Mouse (Mus musculus): Measurements from ENCODE around the gene Olfr1082. TPM values are rescaled to one million over a fixed set of nuclear protein-coding genes. Genes with fewer than 3 reads are reported as not detected.
"Not testable (repeated sequence)": the region's sequence is repeated elsewhere in the genome, so short reads cannot be mapped to it uniquely, and the experiment has no call there.

The Olfr1082 gene
- not detected for total RNA-seq (2021)

GRCm38 (mm10) chr2:86598866-86599265, at the start of gene Olfr1082:
Gene Olfr1082, minus strand, starts transcription at chr2:86598966.
- DNase-seq, result not testable (repeated sequence)

- not testable (repeated sequence) for DNase-seq
Measured at GRCm38 (mm10) chr2:86639625-86640024, 40.9 kb upstream of the Olfr1082 start, which contains the start of gene Olfr1084. Gene Olfr1084, minus strand, starts transcription at chr2:86639725.

- DNase-seq, result not testable (repeated sequence)
Measured at GRCm38 (mm10) chr2:86558135-86558534, 40.6 kb downstream of the Olfr1082 start, which contains the start of gene Olfr1080. Gene Olfr1080, minus strand, starts transcription at chr2:86558235.

Other genes with a start within 250 kb of the Olfr1082 start
- gene Olfr1055, start 248.7 kb downstream of the Olfr1082 start, total RNA-seq (2021), result not detected
- not detected for gene Olfr1056, start 236.5 kb downstream of the Olfr1082 start, total RNA-seq (2021)
- gene Olfr1057, start 220.6 kb downstream of the Olfr1082 start, total RNA-seq (2021), result not detected
- gene Olfr1058, start 210.4 kb downstream of the Olfr1082 start, total RNA-seq (2021), result not detected
- not detected for gene Olfr1061, start 184.9 kb downstream of the Olfr1082 start, total RNA-seq (2021)
- gene Olfr1062, start 172.2 kb downstream of the Olfr1082 start, total RNA-seq (2021), result not detected
- not detected for gene Olfr1065, start 148.4 kb downstream of the Olfr1082 start, total RNA-seq (2021)
- gene Olfr1066, start 142.7 kb downstream of the Olfr1082 start, total RNA-seq (2021), result not detected
- not detected for gene Olfr228, start 111.6 kb downstream of the Olfr1082 start, total RNA-seq (2021)
- gene Olfr1076, start 90.5 kb downstream of the Olfr1082 start, total RNA-seq (2021), result not detected
- not detected for gene Olfr1079, start 56.5 kb downstream of the Olfr1082 start, total RNA-seq (2021)
- gene Olfr1080, start 40.7 kb downstream of the Olfr1082 start, total RNA-seq (2021), result not detected
- not detected for gene Olfr1084, start 40.8 kb upstream of the Olfr1082 start, total RNA-seq (2021)
- gene Olfr1085, start 63.1 kb upstream of the Olfr1082 start, total RNA-seq (2021), result not detected
- gene Olfr1086, start 81.1 kb upstream of the Olfr1082 start, total RNA-seq (2021), result not detected
- not detected for gene Olfr1087, start 99.4 kb upstream of the Olfr1082 start, total RNA-seq (2021)
- gene Olfr1089, start 134.7 kb upstream of the Olfr1082 start, total RNA-seq (2021), result not detected
- gene Olfr1090, start 160.0 kb upstream of the Olfr1082 start, total RNA-seq (2021), result not detected
- gene Olfr1093, start 183.5 kb upstream of the Olfr1082 start, total RNA-seq (2021), result not detected
- not detected for gene Olfr141, start 211.1 kb upstream of the Olfr1082 start, total RNA-seq (2021)
- gene Olfr1094, start 225.7 kb upstream of the Olfr1082 start, total RNA-seq (2021), result not detected